Mouse (Mus musculus) layer of hippocampus, postnatal 36 days (tissue): ENCODE measurements around the gene Ptf1a. TPM values are rescaled to one million over a fixed set of nuclear protein-coding genes. Genes with fewer than 3 reads are reported as not detected.

Source experiments
- DNase-seq, 2 experiments: peaks; one replicate each; pipeline ENCODE4 v3.0.0; 2022
- total RNA-seq, 2 experiments: library from RNA; stranded (reverse); gene quantifications; 2 replicates each; pipeline ENCODE4 v1.2.3; 2021

The Ptf1a gene
- total RNA-seq, 2 experiments from 2014 or later: not detected

- no peak for DNase-seq
Measured at GRCm38 (mm10) chr2:19452531-19453055, 7.1 kb downstream of the Ptf1a start.

- no peak for DNase-seq
Measured at GRCm38 (mm10) chr2:19455228-19455627, 9.8 kb downstream of the Ptf1a start.

GRCm38 (mm10) chr2:19455857-19456482 is 10.5 kb downstream of the Ptf1a start:
- DNase-seq: no peak

GRCm38 (mm10) chr2:19458785-19459184 is 13.3 kb downstream of the Ptf1a start:
- no peak for DNase-seq

- DNase-seq: no peak
Measured at GRCm38 (mm10) chr2:19461940-19462339, 16.5 kb downstream of the Ptf1a start.

- no peak for DNase-seq
Measured at GRCm38 (mm10) chr2:19490262-19490661, 44.8 kb downstream of the Ptf1a start.

Other genes starting within 250 kb of the Ptf1a start
- under 1 TPM; 0.40 to 0.73 TPM for gene Armc3, start 246.4 kb upstream of the Ptf1a start, total RNA-seq
- gene Msrb2, start 74.2 kb upstream of the Ptf1a start, total RNA-seq: 10 to 100 TPM; 30.0 to 31.4 TPM
- not detected for gene 4921504E06Rik, start 108.3 kb downstream of the Ptf1a start, total RNA-seq
- 10 to 100 TPM; 11.4 to 12.5 TPM for gene Otud1, start 212.1 kb downstream of the Ptf1a start, total RNA-seq